Mouse (Mus musculus) Muller cell, postnatal 12 days (primary cell): ENCODE measurements around the gene Sox15.
"Not testable (repeated sequence)": the region's sequence is repeated elsewhere in the genome, so short reads cannot be mapped to it uniquely, and the experiment has no call there.

Source experiments
- DNase-seq: peaks from one replicate; pipeline ENCODE4 v3.0.0-alpha.2; 2015; ENCODE audit errors: inconsistent ontology term

Gene Sox15

GRCm38 (mm10) chr11:69655264-69656064 is at the start of gene Sox15:
TSS of gene Sox15 (plus strand) at chr11:69655314.
- DNase-seq = peak; percentile 60

GRCm38 (mm10) chr11:69605726-69606490 is 49.2 kb upstream of the Sox15 start, which contains the start of gene Atp1b2:
TSS of gene Atp1b2 (minus strand) at chr11:69605942.
- DNase-seq = peak; percentile 90

DNA sequence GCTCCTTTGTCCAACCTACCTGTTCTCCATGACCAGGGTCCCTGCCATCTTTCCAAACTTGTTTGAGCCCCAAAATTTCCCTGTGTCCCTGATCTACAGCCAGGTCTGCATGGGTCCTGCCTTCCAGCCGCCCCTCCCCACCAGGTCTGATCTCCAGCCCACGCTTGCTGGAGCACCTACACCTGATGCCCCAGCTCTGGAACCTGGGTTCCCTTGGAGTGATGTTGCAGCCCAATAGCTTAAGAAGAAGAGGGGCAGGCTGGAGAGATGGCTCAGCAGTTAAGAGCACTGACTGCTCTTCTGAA is 48.7 kb upstream of the Sox15 start:
- DNase-seq = no peak

DNA sequence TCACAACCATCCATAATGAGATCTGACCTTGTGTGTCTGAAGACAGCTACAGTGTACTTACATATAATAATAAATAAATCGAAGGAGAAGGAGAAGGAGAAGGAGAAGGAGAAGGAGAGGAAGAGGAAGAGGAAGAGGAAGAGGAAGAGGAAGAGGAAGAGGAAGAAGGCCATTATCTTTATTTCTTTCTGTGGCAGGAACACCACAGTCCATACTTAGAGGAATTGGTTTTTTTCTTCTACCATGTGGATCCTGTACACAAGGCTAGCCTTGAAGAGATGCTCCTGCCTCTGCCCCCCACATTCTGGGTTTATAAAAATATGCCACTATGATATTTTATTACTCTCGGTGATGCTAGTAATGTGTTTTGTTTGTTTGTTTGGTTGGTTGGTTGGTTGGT is 48.3 kb upstream of the Sox15 start:
- no peak for DNase-seq

GRCm38 (mm10) chr11:69608525-69608924 is 46.6 kb upstream of the Sox15 start:
- DNase-seq = no peak

DNA sequence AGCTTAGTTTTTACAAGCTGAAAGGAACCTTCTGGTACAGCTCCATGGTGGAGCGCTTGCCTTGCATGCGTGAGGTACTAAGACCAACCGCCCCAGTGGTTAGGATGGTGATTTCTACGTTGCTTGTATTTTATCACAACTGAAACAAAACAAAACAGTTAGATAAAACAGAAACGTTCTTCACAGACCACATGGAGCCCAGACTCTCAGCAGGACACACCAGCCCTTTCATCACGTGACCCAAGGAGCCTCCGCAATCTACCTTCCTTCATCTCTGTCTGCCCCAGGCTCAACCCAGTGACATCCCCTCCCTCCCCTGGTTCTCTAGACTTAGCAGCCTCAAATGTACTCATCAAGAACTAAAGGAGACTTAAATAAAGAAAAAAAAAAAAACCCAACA is 45.7 kb upstream of the Sox15 start:
- no peak for DNase-seq

DNA sequence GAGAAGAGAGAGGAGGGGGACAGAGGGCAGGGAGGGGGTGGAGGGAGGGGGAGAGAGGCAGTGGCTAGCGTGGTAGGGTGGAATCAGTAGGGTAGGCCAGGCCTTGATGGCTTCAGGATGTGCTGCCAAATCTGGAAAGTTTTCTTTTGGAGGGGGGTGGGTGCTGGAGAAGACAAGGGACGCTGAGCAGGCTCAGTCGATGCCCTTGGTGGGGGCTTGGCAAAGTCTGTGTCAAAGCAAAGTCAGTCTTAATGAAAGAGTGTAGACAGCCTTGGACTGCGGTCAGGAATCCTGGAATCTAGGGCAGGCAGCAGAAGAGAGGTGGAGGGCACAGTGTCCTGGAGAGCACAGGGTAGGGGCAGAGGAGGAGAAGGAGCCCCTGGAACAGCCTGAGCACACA is 44.2 kb upstream of the Sox15 start:
- no peak for DNase-seq

- DNase-seq = peak; percentile 74
These were observed 41.4 kb upstream of the Sox15 start for GRCm38 (mm10) chr11:69613553-69614256.

- DNase-seq = not testable (repeated sequence)
These were observed 40.9 kb upstream of the Sox15 start for GRCm38 (mm10) chr11:69614257-69614588.

- no peak for DNase-seq
These were observed 38.3 kb upstream of the Sox15 start for GRCm38 (mm10) chr11:69616781-69617180.

- DNase-seq = no peak
These were observed 37.3 kb upstream of the Sox15 start, which contains the start of gene Shbg for GRCm38 (mm10) chr11:69617805-69618204. TSS of gene Shbg (minus strand) at chr11:69617905.

DNA sequence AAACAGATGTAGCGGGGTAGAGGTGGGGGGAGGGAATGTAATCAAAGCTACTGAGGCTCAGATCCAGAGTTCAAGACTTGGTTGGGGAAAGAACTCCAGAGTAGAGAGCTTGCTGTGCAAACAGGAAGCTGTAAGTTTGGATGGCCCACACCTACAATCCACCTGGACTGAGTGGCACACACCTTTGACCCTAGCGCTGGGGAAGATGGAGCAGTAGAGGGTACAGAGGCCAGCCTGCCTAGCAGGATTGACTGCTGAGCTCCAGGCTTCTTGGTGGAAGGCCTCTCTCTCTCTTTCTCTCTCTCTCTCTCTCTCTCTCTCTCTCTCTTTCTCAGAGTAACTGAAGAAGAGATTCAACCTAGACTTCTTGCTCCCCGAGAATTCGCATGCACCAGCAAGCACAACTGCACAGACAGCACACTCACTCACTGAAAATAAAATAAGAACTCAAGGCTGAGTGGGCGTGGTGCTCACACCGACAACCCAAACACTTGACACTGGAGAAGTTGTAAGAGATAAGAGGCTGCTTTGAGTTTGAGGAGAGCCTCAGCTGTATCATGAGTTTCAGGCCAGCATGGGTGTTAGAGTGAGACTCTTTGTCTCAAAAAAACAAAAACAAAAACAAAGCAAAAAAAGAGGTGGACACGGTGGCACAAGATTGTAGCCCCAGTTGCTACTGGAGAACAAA is 34.6 kb upstream of the Sox15 start:
- DNase-seq = no peak

GRCm38 (mm10) chr11:69621571-69622268 is 33.4 kb upstream of the Sox15 start, which contains the start of gene Sat2:
TSS of gene Sat2 (plus strand) at chr11:69622024.
- DNase-seq = peak; percentile 87

- no peak for DNase-seq
These were observed 32.7 kb upstream of the Sox15 start for GRCm38 (mm10) chr11:69622406-69622805.

DNA sequence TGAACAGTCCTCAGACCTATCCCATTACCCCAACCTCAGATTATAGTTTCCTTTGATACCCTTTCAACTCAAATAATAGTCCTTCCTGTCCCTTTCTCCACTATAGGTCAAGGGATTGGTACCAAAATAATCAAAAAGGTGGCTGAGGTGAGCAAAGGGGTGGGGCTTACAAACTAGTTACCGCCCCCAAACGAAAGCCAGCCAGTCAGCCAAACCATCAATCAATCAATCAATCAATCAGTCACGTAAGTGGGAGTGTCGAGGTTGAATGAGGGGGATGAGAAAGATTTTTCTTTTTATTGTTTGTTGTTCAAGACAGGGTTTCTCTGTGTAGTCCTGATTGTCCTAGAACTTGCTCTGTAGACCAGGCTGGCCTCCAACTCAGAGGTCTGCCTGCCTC is 32.1 kb upstream of the Sox15 start:
- DNase-seq = no peak

DNA sequence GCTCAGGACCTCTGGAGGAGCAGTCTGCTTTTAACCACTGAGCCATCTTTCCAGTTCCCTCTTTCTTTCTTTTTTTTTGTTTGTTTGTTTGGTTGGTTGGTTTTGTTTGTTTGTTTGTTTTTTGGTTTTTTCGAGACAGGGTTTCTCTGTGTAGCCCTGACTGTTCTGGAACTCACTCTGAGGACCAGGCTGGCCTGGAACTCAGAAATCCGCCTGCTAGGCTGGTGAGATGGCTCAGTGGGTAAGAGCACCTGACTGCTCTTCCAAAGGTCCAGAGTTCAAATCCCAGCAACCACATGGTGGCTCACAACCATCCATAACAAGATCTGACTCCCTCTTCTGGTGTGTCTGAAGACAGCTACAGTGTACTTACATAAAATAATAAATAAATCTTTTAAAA is 30.8 kb upstream of the Sox15 start:
- DNase-seq = not testable (repeated sequence)

GRCm38 (mm10) chr11:69628286-69628685 is 26.8 kb upstream of the Sox15 start:
- peak; percentile 70 for DNase-seq

- DNase-seq = no peak
These were observed 25.3 kb upstream of the Sox15 start for GRCm38 (mm10) chr11:69629802-69630201.

- DNase-seq = peak; percentile 100
These were observed 22.6 kb upstream of the Sox15 start, which contains the start of gene Fxr2 for GRCm38 (mm10) chr11:69632284-69633089. TSS of gene Fxr2 (plus strand) at chr11:69632990.

DNA sequence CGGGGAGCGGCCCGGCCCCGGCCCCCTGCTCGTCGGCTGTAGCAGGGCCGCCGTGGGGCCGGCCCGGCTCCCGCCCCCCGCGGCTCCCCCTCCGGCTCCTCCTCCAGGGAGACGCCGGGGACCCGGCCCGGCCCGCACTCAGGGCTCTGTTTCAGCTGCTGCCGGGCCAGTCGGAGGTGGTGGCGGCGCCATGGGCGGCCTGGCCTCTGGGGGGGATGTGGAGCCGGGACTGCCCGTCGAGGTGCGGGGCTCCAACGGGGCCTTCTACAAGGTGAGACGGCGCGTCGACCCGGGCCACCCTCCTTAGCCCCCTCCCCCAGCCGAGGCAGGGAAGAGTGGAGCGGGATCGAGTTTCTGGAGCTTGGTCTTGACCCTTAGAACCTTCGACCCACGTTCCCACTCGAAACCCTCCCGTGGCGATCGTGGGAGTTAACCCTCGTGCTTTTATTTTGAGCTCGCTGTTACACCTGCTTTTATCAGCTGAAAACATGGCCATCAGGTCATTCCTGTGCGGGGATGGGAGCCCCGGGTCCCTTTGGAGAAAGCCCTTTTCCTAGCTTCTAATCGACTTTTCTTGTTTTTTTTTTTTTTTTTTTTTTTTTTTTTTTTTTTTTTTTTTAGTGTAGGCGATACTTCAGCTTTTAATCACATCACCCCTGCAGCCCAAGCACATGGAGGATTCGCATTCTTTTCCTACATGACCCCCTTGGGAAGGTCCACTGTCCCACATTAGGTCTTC is 21.8 kb upstream of the Sox15 start:
- DNase-seq = no peak
